19 mouse cellular contexts compared by ENCODE assay signal in genomic region chr13:63766065-63766464, GRCm38 (mm10). TPM values are rescaled to one million over a fixed set of nuclear protein-coding genes. Genes with fewer than 3 reads are reported as not detected.
A peak's percentile ranks its signal among the peaks of the same experiment; 100 is the strongest.
DNase-seq lines count a peak whose midpoint lies in the region; ATAC-seq and TF ChIP-seq lines count a peak whose summit lies in the region.
"Had no signal": no experiment of that assay in that cellular context is flagged by ENCODE, and none has a peak within 500 bp of the region (broad histone marks: within the 10 kb centered on the region; RNA-seq: fewer than 3 reads in every experiment).

No protein-coding gene starts in this region.

- no peak overlapping the region for H3K9ac ChIP-seq in kidney, embryonic 14.5 days (ENCODE audit: low read depth, low read length)
- no peak overlapping the region for H3K9ac ChIP-seq in neural tube, embryonic 15.5 days (replicated peaks)
- H3K9ac ChIP-seq in limb, embryonic 14.5 days (ENCODE audit: low read depth, low read length, severe bottlenecking) = no peak overlapping the region
- H3K9ac ChIP-seq: heart, embryonic 15.5 days; hindbrain, embryonic 12.5 days; liver, postnatal 0 days had no signal

- no peak for DNase-seq in kidney, adult 18-20 months
- peak; percentile 44 for DNase-seq in neural tube, embryonic 10.5 days (ENCODE audit: extremely low spot score, low spot score)
- DNase-seq in limb, embryonic 14.5 days (ENCODE audit: low spot score) = peak; percentile 49
- DNase-seq in heart, postnatal 4 days = no peak
- DNase-seq in layer of hippocampus, adult 9-11 months = no peak
- DNase-seq in adrenal gland, postnatal 14 days = no peak
- DNase-seq: adrenal gland, postnatal 25 days; cerebellum, adult 9-10 months; gastrocnemius, adult 2 months; heart, adult 18-20 months; kidney, adult 2 months; left cerebral cortex, postnatal 4 days; liver, postnatal 0 days; thymus, postnatal 25 days had no signal

- WGBS in kidney, embryonic 14.5 days = 12% methylated on average over 11 of the region's 11 CpGs
- 80% methylated on average over 11 of the region's 11 CpGs for WGBS in neural tube, embryonic 15.5 days
- WGBS in limb, embryonic 14.5 days = 36% methylated on average over 11 of the region's 11 CpGs

- 0 out of 2 replicates have a peak, but pooled peaks cover 4% of the 10 kb centered on the region for H3K4me1 ChIP-seq in kidney, embryonic 14.5 days (ENCODE audit: control insufficient read depth, insufficient read depth, low read length)
- no peaks in the 10 kb centered on the region for H3K4me1 ChIP-seq in neural tube, embryonic 15.5 days
- peaks cover 4% of the 10 kb centered on the region; the same call in 1 of the 2 replicates for H3K4me1 ChIP-seq in limb, embryonic 14.5 days (ENCODE audit: control insufficient read depth, insufficient read depth, low read length)
- H3K4me1 ChIP-seq: heart, embryonic 15.5 days had no signal

- TF ChIP-seq POLR2A in limb, embryonic 14.5 days (IDR thresholded peaks at IDR 0.05; ENCODE audit: borderline replicate concordance, extremely low read depth, insufficient read depth, insufficient read length) = no peak

- H3K27ac ChIP-seq in kidney, embryonic 14.5 days (ENCODE audit: low read depth, low read length) = no peak overlapping the region
- H3K27ac ChIP-seq in neural tube, embryonic 15.5 days (replicated peaks) = no peak overlapping the region
- no peak overlapping the region for H3K27ac ChIP-seq in limb, embryonic 14.5 days (replicated peaks; ENCODE audit: low read depth, low read length)
- H3K27ac ChIP-seq: gastrocnemius, adult 2 months; heart, embryonic 15.5 days; hindbrain, embryonic 12.5 days had no signal

- H3K36me3 ChIP-seq in kidney, embryonic 14.5 days (ENCODE audit: control insufficient read depth, insufficient read depth, low read length) = no peaks in the 10 kb centered on the region
- no peaks in the 10 kb centered on the region for H3K36me3 ChIP-seq in neural tube, embryonic 15.5 days
- H3K36me3 ChIP-seq in limb, embryonic 14.5 days (ENCODE audit: control insufficient read depth, insufficient read depth, low read length) = no peaks in the 10 kb centered on the region
- H3K36me3 ChIP-seq: heart, embryonic 15.5 days; hindbrain, embryonic 12.5 days had no signal

- no peak overlapping the region for H3K4me3 ChIP-seq in kidney, embryonic 14.5 days (ENCODE audit: low read length)
- no peak overlapping the region for H3K4me3 ChIP-seq in neural tube, embryonic 15.5 days (replicated peaks)
- no peak overlapping the region for H3K4me3 ChIP-seq in limb, embryonic 14.5 days (replicated peaks; ENCODE audit: low read length)
- H3K4me3 ChIP-seq: gastrocnemius, adult 2 months; heart, embryonic 15.5 days; hindbrain, embryonic 12.5 days had no signal

- peak; percentile 90 for ATAC-seq in kidney, embryonic 14.5 days (ENCODE audit: low FRiP score, low TSS enrichment)
- ATAC-seq in neural tube, embryonic 15.5 days (ENCODE audit: low FRiP score) = no peak
- ATAC-seq in limb, embryonic 14.5 days (ENCODE audit: low FRiP score, low read depth) = peak; percentile 81
- ATAC-seq: forebrain, embryonic 14.5 days; liver, postnatal 0 days had no signal

- no peaks in the 10 kb centered on the region for H3K9me3 ChIP-seq in kidney, embryonic 14.5 days (ENCODE audit: control insufficient read depth, low read length)
- no peaks in the 10 kb centered on the region for H3K9me3 ChIP-seq in neural tube, embryonic 15.5 days (replicated peaks)
- no peaks in the 10 kb centered on the region for H3K9me3 ChIP-seq in limb, embryonic 14.5 days (ENCODE audit: control insufficient read depth, low read length)
- H3K9me3 ChIP-seq: heart, embryonic 15.5 days; hindbrain, embryonic 12.5 days had no signal

- H3K4me2 ChIP-seq in kidney, embryonic 14.5 days (replicated peaks; ENCODE audit: low read depth, low read length) = no peak overlapping the region
- no peak overlapping the region for H3K4me2 ChIP-seq in neural tube, embryonic 15.5 days
- no peak overlapping the region for H3K4me2 ChIP-seq in limb, embryonic 14.5 days (replicated peaks; ENCODE audit: low read depth, low read length, severe bottlenecking)
- H3K4me2 ChIP-seq: heart, embryonic 15.5 days; hindbrain, embryonic 12.5 days had no signal

- no peaks in the 10 kb centered on the region for H3K27me3 ChIP-seq in kidney, embryonic 14.5 days (ENCODE audit: control insufficient read depth, insufficient read depth, low read length)
- H3K27me3 ChIP-seq in neural tube, embryonic 15.5 days (replicated peaks) = no peaks in the 10 kb centered on the region
- H3K27me3 ChIP-seq in limb, embryonic 14.5 days (ENCODE audit: control insufficient read depth, insufficient read depth, low read length) = no peaks in the 10 kb centered on the region
- H3K27me3 ChIP-seq: heart, embryonic 15.5 days; hindbrain, embryonic 12.5 days had no signal

RNA-seq across cellular contexts. Expression of gene Ercc6l2, which starts 49.0 kb away (rescaled TPM):
- polyA plus RNA-seq in kidney, embryonic 14.5 days (2014; fragmentation: Nextera tagmentation; extraction: Ambion mirVana) = 18.9 and 30.6 TPM in 2 replicates
- polyA plus RNA-seq in neural tube, embryonic 15.5 days (2015; fragmentation: Nextera tagmentation; extraction: Ambion mirVana) = 14.2 and 14.7 TPM in 2 replicates
- polyA plus RNA-seq in limb, embryonic 14.5 days (2012; rRNA removed) = 14.3 and 23.6 TPM in 2 replicates
- polyA plus RNA-seq in limb, embryonic 14.5 days (2014; fragmentation: Nextera tagmentation; extraction: Ambion mirVana) = 25.4 and 26.2 TPM in 2 replicates
- total RNA-seq in heart, postnatal 4 days (2021) = 10 to 100 TPM; 13.0 to 15.0 TPM
- total RNA-seq in adrenal gland, postnatal 14 days (2021) = 23.1 and 28.4 TPM in 2 replicates

Comparison
In these comparisons a context has a peak if more than half of its experiments do, and no peak if none do; other contexts are left out.
1. DNase-seq: peak in neural tube, embryonic 10.5 days (single experiment) and limb, embryonic 14.5 days (single experiment); none in kidney, adult 18-20 months (single experiment), heart, postnatal 4 days (single experiment), layer of hippocampus, adult 9-11 months (single experiment) and adrenal gland, postnatal 14 days (single experiment).